Mouse (Mus musculus) layer of hippocampus, adult 2 months (tissue): ENCODE data around the gene Lsamp. TPM values are rescaled to one million over a fixed set of nuclear protein-coding genes. Genes with fewer than 3 reads are reported as not detected.
"Not testable (repeated sequence)": the region's sequence is repeated elsewhere in the genome, so short reads cannot be mapped to it uniquely, and the experiment has no call there.

Experiments
- DNase-seq, 2 experiments: peaks; one replicate each; pipeline ENCODE4 v3.0.0; 2022; ENCODE audit warnings: low spot score in 2 of 2
- H3K27ac ChIP-seq: fragments of 200-600 bp; 2 replicates; pipeline ENCODE4 v1.8.1; 2022
- H3K4me3 ChIP-seq: fragments of 200-600 bp; 2 replicates; pipeline ENCODE4 v1.8.1; 2022; ENCODE audit warnings: mild to moderate bottlenecking
- CTCF ChIP-seq: fragments of 200-600 bp; conservative IDR thresholded peaks from 2 replicates; pipeline ENCODE4 v1.8.1; 2022; ENCODE audit warnings: antibody characterized with exemption, mild to moderate bottlenecking, moderate library complexity
- total RNA-seq, 2 experiments: library from RNA; stranded (reverse); gene quantifications; 2 replicates each; pipeline ENCODE4 v1.2.3; 2021

Gene Lsamp
- total RNA-seq, 2 experiments from 2014 or later: 444 to 449 TPM

GRCm38 (mm10) chr16:40567431-40567941 is 583.3 kb downstream of the Lsamp start:
- H3K4me3 ChIP-seq: no peak overlapping the region
- H3K27ac ChIP-seq: peak overlapping the region; percentile 10; the same call in 1 of the 2 replicates
- DNase-seq: peak in 1 of 2 experiments; percentile 12
- TF ChIP-seq CTCF: no peak

DNA sequence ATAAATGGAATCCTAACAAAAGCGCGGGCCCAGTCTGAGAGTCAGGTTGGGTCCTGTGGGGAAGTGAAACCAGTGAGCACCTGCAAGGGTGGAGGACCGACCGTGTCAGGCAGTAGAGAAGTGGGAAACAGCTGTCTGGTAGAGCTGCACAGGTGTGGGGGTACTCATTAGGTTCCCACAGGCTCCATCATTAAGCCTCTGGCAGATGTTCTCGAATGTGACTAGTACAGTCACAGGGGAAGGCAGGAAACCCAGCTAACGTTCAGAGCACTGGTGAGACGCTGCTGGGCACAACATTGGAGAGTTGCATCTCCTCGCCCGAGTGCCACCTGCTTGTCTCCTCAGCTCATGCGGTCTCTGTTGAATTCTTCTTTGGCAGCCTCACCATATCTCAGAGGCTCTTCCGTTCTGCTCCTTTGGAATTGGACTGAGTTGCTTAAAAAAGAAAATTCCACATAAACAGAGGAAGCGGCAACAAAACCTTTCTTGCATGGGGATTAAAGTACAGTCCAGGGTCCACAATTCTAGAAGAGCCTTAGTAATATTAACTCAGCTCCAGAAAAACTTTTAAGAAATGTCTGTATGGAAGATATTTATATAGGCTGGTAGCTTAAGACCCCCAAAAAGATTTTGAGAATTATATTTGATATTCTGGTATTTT is 588.1 kb downstream of the Lsamp start:
- TF ChIP-seq CTCF: no peak
- Histone ChIP-seq H3K27ac (no peak overlapping the region), H3K4me3 (no peak overlapping the region)
- no peak for DNase-seq

DNA sequence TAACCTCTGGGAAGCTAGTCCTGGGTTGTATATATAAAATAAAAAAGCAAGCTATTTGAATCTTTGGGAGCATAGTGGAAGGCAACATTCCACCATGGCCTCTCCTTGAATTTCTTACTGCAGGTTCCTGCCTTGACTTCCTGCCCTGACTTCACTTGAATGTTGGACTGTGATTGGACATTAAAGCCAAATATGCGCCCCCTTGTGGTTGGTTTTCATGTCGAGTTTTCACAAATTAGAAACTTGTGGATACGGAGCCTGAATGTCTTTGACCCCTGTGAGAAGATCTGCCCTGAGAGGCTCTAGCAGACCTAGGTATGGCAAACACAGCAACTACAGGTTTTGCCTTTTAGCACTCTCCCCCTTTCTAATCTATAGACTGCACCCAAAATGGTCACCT is 597.9 kb downstream of the Lsamp start:
- DNase-seq: peak in 1 of 2 experiments; percentile 7
- H3K4me3 ChIP-seq: no peak overlapping the region
- H3K27ac ChIP-seq: no peak overlapping the region
- peak; percentile 58 for TF ChIP-seq CTCF

- Histone ChIP-seq H3K4me3 (no peak overlapping the region), H3K27ac (no peak overlapping the region)
- no peak for DNase-seq
- no peak for TF ChIP-seq CTCF
These were observed 609.0 kb downstream of the Lsamp start for GRCm38 (mm10) chr16:40593161-40593560.

GRCm38 (mm10) chr16:40601431-40602387 is 617.5 kb downstream of the Lsamp start:
- TF ChIP-seq CTCF: no peak
- peak overlapping the region; percentile 80 for H3K27ac ChIP-seq
- DNase-seq: peak; percentile 59 to 86

GRCm38 (mm10) chr16:40607509-40607908 is 623.3 kb downstream of the Lsamp start:
- H3K4me3 ChIP-seq: no peak overlapping the region
- TF ChIP-seq CTCF: no peak
- H3K27ac ChIP-seq: no peak overlapping the region
- DNase-seq: no peak

More at GRCm38 (mm10) chr16:40601431-40602387, 617.5 kb downstream of the Lsamp start:
- no peak overlapping the region for H3K4me3 ChIP-seq

GRCm38 (mm10) chr16:40616697-40617096 is 632.5 kb downstream of the Lsamp start:
- H3K27ac ChIP-seq, H3K4me3 ChIP-seq, DNase-seq: not testable (repeated sequence)

- not testable (repeated sequence) for H3K4me3 ChIP-seq, DNase-seq, H3K27ac ChIP-seq
These were observed 636.9 kb downstream of the Lsamp start for GRCm38 (mm10) chr16:40621086-40621485.

DNA sequence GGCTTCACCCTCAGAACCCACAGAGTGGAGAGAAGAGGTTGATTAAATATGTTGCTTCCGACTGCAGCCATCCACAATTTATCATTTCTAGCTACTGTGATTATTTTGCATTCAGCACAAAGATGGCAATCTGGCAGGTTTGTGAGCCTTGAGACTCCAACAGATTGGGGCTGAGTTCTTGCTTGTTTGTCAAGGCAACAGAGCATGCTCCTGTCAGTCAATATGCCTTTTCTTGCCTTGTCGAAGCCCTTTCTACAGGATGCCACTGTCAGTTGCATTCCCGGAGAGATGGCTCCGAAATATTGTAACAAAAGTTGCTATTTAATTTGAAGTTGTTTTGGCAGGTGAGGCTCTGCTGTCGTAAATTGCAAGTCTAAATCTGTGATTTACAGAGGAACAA is 643.0 kb downstream of the Lsamp start:
- Histone ChIP-seq H3K4me3 (no peak overlapping the region), H3K27ac (peak overlapping the region; percentile 25; the same call in 1 of the 2 replicates)
- no peak for DNase-seq
- no peak for TF ChIP-seq CTCF

DNA sequence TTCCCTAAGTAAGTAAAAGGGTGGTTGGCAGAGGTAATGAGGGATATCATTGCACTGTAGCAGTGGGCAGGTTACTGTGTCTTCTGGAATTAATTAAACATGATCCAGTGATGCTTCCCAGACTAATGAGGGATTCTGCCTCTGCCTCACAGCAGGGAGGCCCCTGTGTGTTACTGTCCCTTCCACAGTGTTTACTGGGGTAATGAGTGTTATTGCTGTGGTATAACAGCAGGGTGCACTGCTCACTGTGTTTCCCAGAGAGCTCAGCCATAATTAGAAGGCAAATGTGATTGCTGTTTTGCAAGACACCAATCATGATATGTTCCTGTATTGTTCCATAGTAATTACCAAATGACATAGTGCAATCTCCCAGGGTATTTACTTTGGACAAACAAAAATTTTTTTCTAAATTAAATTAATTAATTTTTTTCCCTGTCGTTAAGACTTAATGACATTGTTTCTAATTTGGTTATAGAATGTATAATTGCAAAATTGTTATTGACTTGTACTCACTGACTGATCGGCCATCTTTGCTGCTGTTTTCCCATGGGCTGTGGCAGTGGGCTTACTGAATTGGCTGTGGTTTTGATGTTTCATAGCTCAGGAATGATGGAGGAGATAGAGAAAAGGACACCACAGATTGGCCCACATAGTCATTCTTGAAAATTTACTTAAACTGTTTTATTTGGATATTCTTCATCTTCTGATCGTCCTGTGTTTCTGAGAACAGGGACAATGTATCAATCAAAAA is 655.6 kb downstream of the Lsamp start:
- no peak overlapping the region for H3K4me3 ChIP-seq
- no peak overlapping the region for H3K27ac ChIP-seq
- no peak for DNase-seq
- peak; percentile 78 for TF ChIP-seq CTCF

GRCm38 (mm10) chr16:40652800-40653199 is 668.6 kb downstream of the Lsamp start:
- H3K27ac ChIP-seq: no peak overlapping the region
- DNase-seq: peak in 1 of 2 experiments; percentile 14
- no peak for TF ChIP-seq CTCF
- no peak overlapping the region for H3K4me3 ChIP-seq

GRCm38 (mm10) chr16:40653508-40653907 is 669.3 kb downstream of the Lsamp start:
- H3K4me3 ChIP-seq: no peak overlapping the region
- no peak overlapping the region for H3K27ac ChIP-seq
- no peak for TF ChIP-seq CTCF
- DNase-seq: no peak
